Mouse (Mus musculus) ES-Bruce4 (cell line): Measurements from ENCODE around the gene Vil1. TPM values are rescaled to one million over a fixed set of nuclear protein-coding genes. Genes with fewer than 3 reads are reported as not detected.
"Not testable (repeated sequence)": the region's sequence is repeated elsewhere in the genome, so short reads cannot be mapped to it uniquely, and the experiment has no call there.

Experiments used
- H3K27ac ChIP-seq: 2 replicates; pipeline ENCODE4 v1.5.1; 2012; ENCODE audit warnings: low read length, inconsistent platforms; ENCODE audit not compliant: insufficient read depth
- H3K27me3 ChIP-seq: 2 replicates; pipeline ENCODE4 v1.6.1; 2012; ENCODE audit warnings: mild to moderate bottlenecking, low read length, inconsistent platforms; ENCODE audit not compliant: control insufficient read depth, poor library complexity, insufficient read depth, severe bottlenecking
- H3K36me3 ChIP-seq: 2 replicates; pipeline ENCODE4 v1.6.1; 2012; ENCODE audit warnings: inconsistent platforms, mild to moderate bottlenecking, low read length, moderate library complexity; ENCODE audit not compliant: control insufficient read depth, poor library complexity, insufficient read depth, severe bottlenecking
- H3K4me1 ChIP-seq: one replicate; pipeline ENCODE4 v1.8.1; 2011; ENCODE audit warnings: low read length; ENCODE audit not compliant: control insufficient read depth, insufficient read depth
- H3K4me3 ChIP-seq: 2 replicates; pipeline ENCODE4 v1.5.1; 2011; ENCODE audit warnings: low read depth, mild to moderate bottlenecking, low read length
- H3K9ac ChIP-seq: 2 replicates; pipeline ENCODE4 v1.6.1; 2012; ENCODE audit warnings: low read depth, mild to moderate bottlenecking, inconsistent platforms; ENCODE audit not compliant: poor library complexity, severe bottlenecking
- H3K9me3 ChIP-seq: replicated peaks from 2 replicates; pipeline ENCODE4 v1.6.1; 2012; ENCODE audit warnings: mild to moderate bottlenecking, low read length, inconsistent platforms; ENCODE audit not compliant: control insufficient read depth, poor library complexity, insufficient read depth, severe bottlenecking
- CTCF ChIP-seq: IDR thresholded peaks from one replicate; pipeline ENCODE4 v1.8.1; 2011; ENCODE audit warnings: low read depth, low read length
- EP300 ChIP-seq: IDR thresholded peaks from 2 replicates; pipeline ENCODE4 v1.6.1; 2011; ENCODE audit warnings: low read depth, low read length; ENCODE audit not compliant: insufficient read depth
- POLR2A ChIP-seq: IDR thresholded peaks from one replicate; pipeline ENCODE4 v1.8.1; 2011; ENCODE audit warnings: low read length; ENCODE audit not compliant: insufficient read depth
- polyA plus RNA-seq: library from polyadenylated mRNA; stranded (reverse); fragments of >200 nt; gene quantifications from 2 replicates; pipeline ENCODE4 v1.2.4, GENCODE M21; 2011; ENCODE audit warnings: low read depth; ENCODE audit not compliant: missing spikeins, insufficient read depth, insufficient read length

Vil1 gene
- polyA plus RNA-seq, 1 experiment, result 0.61 TPM

DNA sequence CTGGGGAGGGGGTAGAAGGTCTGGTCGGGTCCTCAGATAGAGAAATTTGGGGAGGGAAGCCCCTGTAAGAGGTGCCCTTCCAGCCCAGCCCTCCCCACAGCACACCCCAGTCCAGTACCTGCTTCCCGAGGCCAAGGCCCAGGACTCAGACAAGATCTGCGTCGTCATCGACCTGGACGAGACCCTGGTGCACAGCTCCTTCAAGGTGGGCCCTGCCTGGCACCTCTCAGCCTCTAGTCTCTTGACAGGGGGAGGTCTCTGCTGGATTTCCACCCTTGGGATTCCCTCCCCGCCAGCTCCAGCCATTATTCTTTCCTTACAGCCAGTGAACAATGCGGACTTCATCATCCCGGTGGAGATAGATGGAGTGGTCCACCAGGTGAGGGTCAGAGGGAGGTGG, 15.5 kb upstream of the Vil1 start:
- Histone ChIP-seq H3K4me1 (no peaks in the 10 kb centered on the region), H3K4me3 (no peak overlapping the region)

DNA sequence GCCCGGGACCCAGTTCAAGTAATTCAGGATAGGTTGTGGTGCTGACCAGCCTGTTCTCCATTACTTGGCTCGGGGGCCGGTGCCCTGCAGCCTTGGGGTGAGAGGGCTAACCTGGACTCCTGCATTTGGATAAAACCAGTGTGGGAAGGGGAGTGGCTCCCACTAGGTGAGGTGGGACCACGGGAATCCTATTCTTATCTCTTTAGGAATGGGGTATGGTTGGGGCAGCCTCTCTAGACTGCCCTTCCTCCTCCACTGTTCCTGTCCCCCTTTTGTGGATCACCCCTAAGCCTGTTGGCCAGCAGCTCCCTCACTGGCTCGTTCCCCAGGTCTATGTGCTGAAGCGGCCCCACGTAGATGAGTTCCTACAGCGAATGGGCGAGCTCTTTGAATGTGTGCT, 14.9 kb upstream of the Vil1 start:
- peaks cover 8% of the 10 kb centered on the region; the same call in 1 of the 2 replicates for H3K36me3 ChIP-seq
- no peak overlapping the region for H3K27ac ChIP-seq
- H3K27me3 ChIP-seq, result no peaks in the 10 kb centered on the region
- H3K4me3 ChIP-seq, result no peak overlapping the region
- H3K9ac ChIP-seq, result no peak overlapping the region
- no peaks in the 10 kb centered on the region for H3K4me1 ChIP-seq
- TF ChIP-seq CTCF (no peak), EP300 (no peak), POLR2A (no peak)
- H3K9me3 ChIP-seq, result no peaks in the 10 kb centered on the region

More for the DNA sequence above, 15.5 kb upstream of the Vil1 start:
- Histone ChIP-seq H3K27ac (no peak overlapping the region), H3K9ac (no peak overlapping the region), H3K9me3 (no peaks in the 10 kb centered on the region), H3K36me3 (peaks cover 8% of the 10 kb centered on the region; the same call in 1 of the 2 replicates), H3K27me3 (no peaks in the 10 kb centered on the region)
- TF ChIP-seq EP300, result no peak
- no peak for TF ChIP-seq CTCF
- no peak for TF ChIP-seq POLR2A

DNA sequence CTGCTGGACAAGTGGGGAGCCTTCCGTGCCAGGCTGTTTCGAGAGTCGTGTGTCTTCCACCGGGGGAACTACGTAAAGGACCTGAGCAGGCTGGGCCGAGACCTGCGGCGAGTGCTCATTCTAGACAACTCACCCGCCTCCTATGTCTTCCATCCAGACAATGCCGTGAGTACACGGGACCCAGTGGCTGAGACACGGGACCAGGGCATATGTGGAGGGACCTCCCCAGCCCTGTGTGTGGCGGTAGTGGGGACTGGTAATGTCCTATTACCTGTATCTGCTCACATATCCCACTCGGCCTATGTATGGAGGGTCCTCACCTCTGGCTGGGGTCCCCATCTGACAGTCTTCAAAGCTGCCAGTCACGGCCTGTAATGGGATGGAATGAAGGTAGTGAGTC, 14.3 kb upstream of the Vil1 start:
- TF ChIP-seq EP300 (no peak), CTCF (no peak)
- Histone ChIP-seq H3K27ac (no peak overlapping the region), H3K9me3 (no peaks in the 10 kb centered on the region), H3K27me3 (no peaks in the 10 kb centered on the region), H3K4me1 (no peaks in the 10 kb centered on the region), H3K9ac (no peak overlapping the region), H3K36me3 (peaks cover 8% of the 10 kb centered on the region; the same call in 1 of the 2 replicates), H3K4me3 (no peak overlapping the region)

DNA sequence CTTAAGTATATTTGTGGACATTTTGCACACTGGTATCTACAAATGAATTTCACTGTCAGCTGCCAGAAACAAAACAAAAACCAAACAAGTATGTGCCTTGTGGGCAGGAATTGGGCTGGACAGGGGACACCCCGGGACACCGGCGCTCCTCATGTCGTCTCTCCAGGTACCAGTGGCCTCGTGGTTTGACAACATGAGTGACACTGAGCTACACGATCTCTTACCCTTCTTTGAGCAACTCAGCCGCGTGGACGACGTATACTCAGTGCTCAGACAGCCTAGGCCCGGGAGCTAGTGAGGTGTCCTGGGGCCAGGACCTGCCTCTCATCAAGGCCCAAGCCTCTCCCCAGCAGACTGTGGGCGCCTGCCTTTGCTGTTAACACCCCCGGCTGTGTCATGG, 13.9 kb upstream of the Vil1 start:
- peaks cover 8% of the 10 kb centered on the region; the same call in 1 of the 2 replicates for H3K36me3 ChIP-seq
- no peaks in the 10 kb centered on the region for H3K9me3 ChIP-seq
- H3K27ac ChIP-seq, result no peak overlapping the region
- H3K4me1 ChIP-seq, result no peaks in the 10 kb centered on the region
- H3K9ac ChIP-seq, result no peak overlapping the region
- H3K27me3 ChIP-seq, result no peaks in the 10 kb centered on the region
- no peak overlapping the region for H3K4me3 ChIP-seq
- TF ChIP-seq POLR2A (no peak), CTCF (no peak), EP300 (no peak)

DNA sequence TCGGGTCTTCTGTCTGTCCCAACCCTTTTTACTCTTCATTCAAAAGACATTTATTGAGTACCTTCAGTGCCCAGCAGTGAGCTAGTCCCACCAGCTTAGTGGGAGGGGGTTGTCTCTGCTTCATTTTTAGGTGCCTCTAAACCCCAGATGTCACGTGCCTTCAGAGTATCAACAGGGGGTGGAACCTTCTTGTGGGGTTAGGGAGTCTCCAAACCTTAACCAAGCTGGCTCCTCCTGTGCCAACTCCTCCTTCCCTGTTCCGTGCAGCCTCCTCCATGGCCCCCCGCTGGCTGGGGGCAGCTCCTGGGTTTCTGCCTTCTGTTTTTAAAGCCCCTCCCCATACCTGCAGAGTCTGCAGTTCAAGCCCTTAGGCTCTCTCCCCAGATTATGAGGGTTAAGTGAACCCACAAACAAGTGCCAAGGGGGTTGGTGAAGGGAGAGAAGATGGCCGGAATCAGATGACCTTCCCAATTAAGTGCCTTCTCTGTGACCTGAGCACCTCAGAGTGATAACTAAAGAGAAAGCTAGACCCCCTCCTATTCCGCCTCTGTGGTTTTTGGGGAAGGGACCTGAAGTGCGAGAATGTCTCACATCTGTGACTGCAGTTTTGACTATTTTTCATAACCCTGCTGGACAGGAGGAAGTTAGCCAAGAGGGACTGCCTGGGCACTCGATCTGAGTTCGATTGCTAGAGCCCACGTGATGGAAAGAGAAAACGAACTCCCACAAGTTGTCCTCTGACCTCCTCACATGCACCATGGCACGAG, 12.5 kb upstream of the Vil1 start:
- H3K27me3 ChIP-seq, H3K4me1 ChIP-seq, H3K9ac ChIP-seq, H3K9me3 ChIP-seq, H3K36me3 ChIP-seq: not testable (repeated sequence)
- Histone ChIP-seq H3K4me3 (peak overlapping the region; percentile 47), H3K27ac (peak overlapping the region; percentile 35; the same call in 1 of the 2 replicates)

DNA sequence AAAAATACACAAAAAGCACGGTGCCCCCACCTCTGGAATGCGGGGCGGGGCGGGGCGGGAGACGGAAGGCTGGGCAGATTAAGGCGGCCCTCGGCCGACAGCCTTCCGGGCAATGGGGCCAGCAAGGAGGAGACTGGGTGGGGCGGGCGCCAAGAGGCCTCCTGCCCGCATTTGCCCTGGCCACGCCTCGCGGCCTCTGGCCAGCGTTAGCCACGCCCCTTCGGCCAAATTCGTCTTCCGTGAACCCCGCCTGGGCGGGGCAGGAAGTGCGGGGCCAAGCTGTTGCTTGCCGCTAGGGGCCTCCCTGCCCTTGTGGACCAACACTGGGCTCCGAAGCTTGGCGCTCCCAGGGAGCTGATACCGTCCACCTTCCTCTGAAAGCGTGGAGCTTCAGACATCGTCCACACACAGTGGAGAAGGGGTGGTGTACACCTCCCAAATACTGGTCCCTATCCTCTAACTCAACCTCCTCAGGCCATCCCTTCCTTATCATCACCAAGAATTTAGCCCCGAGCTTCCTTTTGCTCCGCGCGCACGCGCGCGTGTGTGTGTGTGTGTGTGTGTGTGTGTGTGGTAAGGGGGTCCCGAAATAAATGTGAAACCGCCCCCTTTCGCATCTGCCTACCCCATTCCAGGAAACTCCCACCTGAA, 11.8 kb upstream of the Vil1 start:
- H3K36me3 ChIP-seq, result peaks cover 8% of the 10 kb centered on the region; the same call in 1 of the 2 replicates
- H3K9ac ChIP-seq, result peak overlapping the region; percentile 73
- TF ChIP-seq POLR2A, result peak; percentile 87
- TF ChIP-seq CTCF, result peak; percentile 64
- 0 out of 2 replicates have a peak, but pooled peaks have one; percentile 64 for TF ChIP-seq EP300
- H3K4me3 ChIP-seq, result peak overlapping the region; percentile 70
- no peaks in the 10 kb centered on the region for H3K27me3 ChIP-seq
- H3K27ac ChIP-seq, result peak overlapping the region; percentile 77
- H3K9me3 ChIP-seq, result no peaks in the 10 kb centered on the region
- H3K4me1 ChIP-seq, result no peaks in the 10 kb centered on the region
